Mouse (Mus musculus) erythroblast, embryonic 14.5 days (primary cell): Measurements from ENCODE around the gene Zfp385c. TPM values are rescaled to one million over a fixed set of nuclear protein-coding genes. Genes with fewer than 3 reads are reported as not detected.
"Not testable (repeated sequence)": the region's sequence is repeated elsewhere in the genome, so short reads cannot be mapped to it uniquely, and the experiment has no call there.

Source experiments
- H3K27me3 ChIP-seq: 2 replicates; pipeline ENCODE4 v1.6.1; 2012; ENCODE audit warnings: inconsistent platforms; ENCODE audit not compliant: control insufficient read depth
- H3K36me3 ChIP-seq: 2 replicates; pipeline ENCODE4 v1.6.1; 2012; ENCODE audit warnings: mild to moderate bottlenecking, inconsistent platforms; ENCODE audit not compliant: control insufficient read depth
- H3K4me1 ChIP-seq: 2 replicates; pipeline ENCODE4 v1.6.1; 2012; ENCODE audit warnings: inconsistent platforms; ENCODE audit not compliant: control insufficient read depth
- H3K4me3 ChIP-seq: replicated peaks from 2 replicates; pipeline ENCODE3; 2012; ENCODE audit warnings: moderate library complexity, mild to moderate bottlenecking, inconsistent platforms
- H3K9me3 ChIP-seq: 2 replicates; pipeline ENCODE4 v1.6.1; 2012; ENCODE audit warnings: low read length, inconsistent platforms, mixed read lengths; ENCODE audit not compliant: control insufficient read depth
- GATA1 ChIP-seq: IDR thresholded peaks from 2 replicates; pipeline ENCODE4 v1.6.1; 2012; ENCODE audit warnings: low read length, inconsistent platforms, mixed read lengths
- TAL1 ChIP-seq: IDR thresholded peaks from 3 replicates; pipeline ENCODE4 v1.6.1; 2012; ENCODE audit warnings: low read length, inconsistent platforms, mixed read lengths
- polyA plus RNA-seq: library from polyadenylated mRNA; stranded (reverse); fragments of >175 nt; gene quantifications from 2 replicates; pipeline ENCODE4 v1.2.3, GENCODE M21; 2012

Gene Zfp385c
- polyA plus RNA-seq, 1 experiment: not detected

- no peak overlapping the region for H3K4me3 ChIP-seq
Measured at GRCm38 (mm10) chr11:100584561-100584961, 107.7 kb downstream of the Zfp385c start.

GRCm38 (mm10) chr11:100582836-100583235, 109.4 kb downstream of the Zfp385c start:
- peaks cover 97% of the 10 kb centered on the region for H3K36me3 ChIP-seq
- H3K4me1 ChIP-seq: no peaks in the 10 kb centered on the region; the same call in 1 of the 2 replicates
- no peaks in the 10 kb centered on the region for H3K9me3 ChIP-seq
- H3K4me3 ChIP-seq: no peak overlapping the region
- TF ChIP-seq GATA1 (no peak), TAL1 (no peak)
- H3K27me3 ChIP-seq: no peaks in the 10 kb centered on the region

More at GRCm38 (mm10) chr11:100584561-100584961, 107.7 kb downstream of the Zfp385c start:
- Histone ChIP-seq H3K27me3 (no peaks in the 10 kb centered on the region), H3K9me3 (no peaks in the 10 kb centered on the region), H3K36me3 (peaks cover 97% of the 10 kb centered on the region), H3K4me1 (no peaks in the 10 kb centered on the region; the same call in 1 of the 2 replicates)
- no peak for TF ChIP-seq GATA1
- no peak for TF ChIP-seq TAL1

DNA sequence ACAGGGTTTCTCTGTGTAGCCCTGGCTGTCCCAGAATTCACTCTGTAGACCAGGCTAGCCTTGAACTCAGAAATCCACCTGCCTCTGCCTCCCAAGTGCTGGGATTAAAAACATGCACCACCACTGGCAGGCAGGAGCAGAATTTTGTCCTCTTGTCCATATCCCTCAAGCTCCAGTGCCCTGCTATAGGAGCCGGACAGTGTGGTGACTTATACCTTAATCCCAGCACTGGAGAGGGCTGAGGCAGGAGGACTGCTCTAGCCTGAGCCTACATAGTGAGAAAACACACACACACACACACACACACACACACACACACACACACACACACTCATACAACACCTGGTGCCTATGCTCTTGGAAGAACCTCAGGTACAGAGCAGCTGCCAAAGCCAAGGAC, 109.8 kb downstream of the Zfp385c start:
- not testable (repeated sequence) for H3K9me3 ChIP-seq, H3K27me3 ChIP-seq, H3K4me3 ChIP-seq, H3K4me1 ChIP-seq
- H3K36me3 ChIP-seq: peaks cover 92% of the 10 kb centered on the region

GRCm38 (mm10) chr11:100581756-100582155, 110.5 kb downstream of the Zfp385c start:
- H3K4me3 ChIP-seq: no peak overlapping the region
- TF ChIP-seq GATA1: no peak
- no peak for TF ChIP-seq TAL1
- no peaks in the 10 kb centered on the region for H3K27me3 ChIP-seq
- H3K4me1 ChIP-seq: no peaks in the 10 kb centered on the region; the same call in 1 of the 2 replicates
- no peaks in the 10 kb centered on the region for H3K9me3 ChIP-seq
- H3K36me3 ChIP-seq: peaks cover 87% of the 10 kb centered on the region

DNA sequence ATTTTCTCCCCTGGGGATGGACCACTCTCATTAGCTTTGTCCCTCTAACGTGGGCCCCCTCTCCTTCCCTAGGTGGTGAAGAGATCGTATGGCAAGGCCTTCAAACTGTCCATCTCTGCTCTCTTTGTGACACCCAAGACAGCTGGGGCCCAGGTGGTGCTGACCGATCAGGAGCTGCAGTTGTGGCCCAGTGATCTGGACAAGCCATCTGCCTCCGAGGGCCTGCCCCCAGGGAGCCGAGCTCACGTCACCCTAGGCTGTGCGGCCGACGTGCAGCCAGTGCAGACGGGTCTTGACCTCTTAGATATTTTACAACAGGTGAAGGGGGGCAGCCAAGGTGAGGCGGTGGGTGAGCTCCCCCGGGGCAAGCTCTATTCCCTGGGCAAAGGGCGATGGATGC, 112.0 kb downstream of the Zfp385c start:
- peaks cover 10% of the 10 kb centered on the region for H3K4me1 ChIP-seq
- no peak overlapping the region for H3K4me3 ChIP-seq
- TF ChIP-seq TAL1 (no peak), GATA1 (no peak)
- H3K27me3 ChIP-seq: no peaks in the 10 kb centered on the region
- peaks cover 72% of the 10 kb centered on the region for H3K36me3 ChIP-seq
- no peaks in the 10 kb centered on the region for H3K9me3 ChIP-seq

GRCm38 (mm10) chr11:100579116-100579799, 113.0 kb downstream of the Zfp385c start:
- no peaks in the 10 kb centered on the region for H3K9me3 ChIP-seq
- H3K4me3 ChIP-seq: no peak overlapping the region
- no peaks in the 10 kb centered on the region for H3K27me3 ChIP-seq
- H3K4me1 ChIP-seq: peaks cover 20% of the 10 kb centered on the region
- TF ChIP-seq GATA1 (no peak), TAL1 (no peak)
- peaks cover 62% of the 10 kb centered on the region for H3K36me3 ChIP-seq

- H3K4me3 ChIP-seq: no peak overlapping the region
- H3K9me3 ChIP-seq: no peaks in the 10 kb centered on the region
- H3K27me3 ChIP-seq: no peaks in the 10 kb centered on the region
- peaks cover 49% of the 10 kb centered on the region for H3K36me3 ChIP-seq
- H3K4me1 ChIP-seq: peaks cover 22% of the 10 kb centered on the region
- TF ChIP-seq GATA1: no peak
- no peak for TF ChIP-seq TAL1
Measured at GRCm38 (mm10) chr11:100577852-100578599, 114.2 kb downstream of the Zfp385c start.

Other genes starting within 250 kb of the Zfp385c start
- 0.03 and 0.06 TPM in 2 replicates for gene Klhl11, start 219.7 kb downstream of the Zfp385c start, polyA plus RNA-seq
- gene Acly, start 164.5 kb downstream of the Zfp385c start, polyA plus RNA-seq: 0.46 and 1.1 TPM in 2 replicates
- 0.01 TPM in 1 of 2 replicates, not detected in the other for gene Ttc25, start 146.8 kb downstream of the Zfp385c start, polyA plus RNA-seq
- 0.09 and 0.11 TPM in 2 replicates for gene Cnp, start 117.6 kb downstream of the Zfp385c start, polyA plus RNA-seq
- 3.2 and 4.0 TPM in 2 replicates for gene Nkiras2, start 73.2 kb downstream of the Zfp385c start, polyA plus RNA-seq
- 3.2 and 4.0 TPM in 2 replicates for gene Dnajc7, start 72.3 kb downstream of the Zfp385c start, polyA plus RNA-seq
- gene Dhx58, start 11.8 kb upstream of the Zfp385c start, polyA plus RNA-seq: 0.20 TPM in 1 of 2 replicates, not detected in the other
- gene Kat2a, start 20.0 kb upstream of the Zfp385c start, polyA plus RNA-seq: 0.70 and 0.77 TPM in 2 replicates
- not detected in 2 replicates for gene Hspb9, start 21.4 kb upstream of the Zfp385c start, polyA plus RNA-seq
- 80.2 and 82.1 TPM in 2 replicates for gene Rab5c, start 45.8 kb upstream of the Zfp385c start, polyA plus RNA-seq
- not detected in 2 replicates for gene Kcnh4, start 67.5 kb upstream of the Zfp385c start, polyA plus RNA-seq
- not detected in 2 replicates for gene Hcrt, start 70.5 kb upstream of the Zfp385c start, polyA plus RNA-seq
- gene Ghdc, start 78.5 kb upstream of the Zfp385c start, polyA plus RNA-seq: 0.20 and 0.58 TPM in 2 replicates
- gene Stat5b, start 158.3 kb upstream of the Zfp385c start, polyA plus RNA-seq: 0.67 and 0.90 TPM in 2 replicates
- 0.17 and 0.25 TPM in 2 replicates for gene Stat5a, start 166.9 kb upstream of the Zfp385c start, polyA plus RNA-seq
- gene Stat3, start 247.1 kb upstream of the Zfp385c start, polyA plus RNA-seq: 0.96 and 1.2 TPM in 2 replicates